Mouse (Mus musculus): ENCODE results near the gene Pfdn5.

Gene Pfdn5

GRCm38 (mm10) chr15:102326022-102326576 is at the start of gene Pfdn5:
Gene Pfdn5, plus strand, starts transcription at chr15:102326116.
- peak; percentile 78 to 88 for DNase-seq (ENCODE audit: low spot score in 2 of 2)

GRCm38 (mm10) chr15:102278726-102279091 is 47.2 kb upstream of the Pfdn5 start:
- no peak for DNase-seq (ENCODE audit: low spot score in 2 of 2)

GRCm38 (mm10) chr15:102279092-102279782 is 46.7 kb upstream of the Pfdn5 start, which contains the start of gene Mfsd5:
Gene Mfsd5, plus strand, starts transcription at chr15:102279454.
- DNase-seq (ENCODE audit: low spot score in 2 of 2), result peak; percentile 73 to 79

DNA sequence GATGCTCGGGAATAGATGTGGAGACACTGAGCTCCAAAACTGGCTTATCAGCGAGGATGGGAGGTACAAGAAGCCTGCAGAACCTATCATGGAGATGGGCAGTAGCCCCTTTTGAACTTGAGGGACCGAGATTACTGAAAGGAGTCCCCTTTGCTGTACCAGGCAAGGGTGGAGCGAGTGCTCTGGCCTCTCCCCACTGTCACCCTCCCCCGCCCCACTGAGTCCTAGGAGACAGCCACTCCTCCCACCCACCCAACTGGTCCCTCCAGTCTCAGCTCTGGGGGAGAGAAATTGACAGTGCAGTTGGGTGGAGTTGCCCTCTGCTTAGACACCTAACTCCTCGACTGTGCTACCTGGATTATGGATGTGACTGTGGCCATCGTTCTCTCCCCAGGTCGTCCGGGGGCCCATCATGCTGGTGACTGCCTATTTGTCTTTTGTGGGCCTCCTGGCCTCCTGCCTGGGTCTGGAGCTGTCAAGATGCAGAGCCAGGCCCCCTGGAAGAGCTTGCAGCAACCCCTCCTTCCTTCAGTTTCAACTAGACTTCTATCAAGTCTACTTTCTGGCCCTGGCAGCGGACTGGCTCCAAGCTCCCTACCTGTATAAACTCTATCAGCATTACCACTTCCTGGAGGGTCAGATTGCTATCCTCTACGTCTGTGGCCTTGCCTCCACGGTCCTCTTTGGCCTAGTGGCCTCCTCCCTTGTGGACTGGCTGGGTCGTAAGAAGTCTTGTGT is 46.0 kb upstream of the Pfdn5 start:
- no peak for DNase-seq (ENCODE audit: low spot score in 2 of 2)

DNA sequence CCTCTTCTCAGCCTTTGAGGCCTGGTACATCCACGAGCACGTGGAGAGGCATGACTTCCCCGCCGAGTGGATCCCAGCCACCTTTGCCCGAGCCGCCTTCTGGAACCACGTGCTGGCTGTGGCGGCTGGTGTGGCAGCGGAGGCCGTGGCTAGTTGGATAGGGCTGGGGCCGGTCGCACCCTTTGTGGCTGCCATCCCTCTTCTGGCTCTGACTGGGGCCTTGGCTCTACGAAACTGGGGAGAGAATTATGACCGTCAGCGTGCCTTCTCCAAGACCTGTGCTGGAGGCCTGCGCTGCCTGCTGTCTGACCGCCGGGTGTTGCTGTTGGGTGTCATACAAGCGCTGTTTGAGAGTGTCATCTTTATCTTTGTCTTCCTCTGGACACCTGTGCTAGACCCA is 45.3 kb upstream of the Pfdn5 start:
- no peak for DNase-seq (ENCODE audit: low spot score in 2 of 2)

- DNase-seq (ENCODE audit: low spot score in 2 of 2), result no peak
Observed at GRCm38 (mm10) chr15:102282463-102283292, 43.2 kb upstream of the Pfdn5 start.

GRCm38 (mm10) chr15:102283648-102284047 is 42.3 kb upstream of the Pfdn5 start:
- no peak for DNase-seq (ENCODE audit: low spot score in 2 of 2)

- DNase-seq (ENCODE audit: low spot score in 2 of 2), result peak; percentile 36 to 54
Observed at GRCm38 (mm10) chr15:102287395-102287794, 38.5 kb upstream of the Pfdn5 start.

DNA sequence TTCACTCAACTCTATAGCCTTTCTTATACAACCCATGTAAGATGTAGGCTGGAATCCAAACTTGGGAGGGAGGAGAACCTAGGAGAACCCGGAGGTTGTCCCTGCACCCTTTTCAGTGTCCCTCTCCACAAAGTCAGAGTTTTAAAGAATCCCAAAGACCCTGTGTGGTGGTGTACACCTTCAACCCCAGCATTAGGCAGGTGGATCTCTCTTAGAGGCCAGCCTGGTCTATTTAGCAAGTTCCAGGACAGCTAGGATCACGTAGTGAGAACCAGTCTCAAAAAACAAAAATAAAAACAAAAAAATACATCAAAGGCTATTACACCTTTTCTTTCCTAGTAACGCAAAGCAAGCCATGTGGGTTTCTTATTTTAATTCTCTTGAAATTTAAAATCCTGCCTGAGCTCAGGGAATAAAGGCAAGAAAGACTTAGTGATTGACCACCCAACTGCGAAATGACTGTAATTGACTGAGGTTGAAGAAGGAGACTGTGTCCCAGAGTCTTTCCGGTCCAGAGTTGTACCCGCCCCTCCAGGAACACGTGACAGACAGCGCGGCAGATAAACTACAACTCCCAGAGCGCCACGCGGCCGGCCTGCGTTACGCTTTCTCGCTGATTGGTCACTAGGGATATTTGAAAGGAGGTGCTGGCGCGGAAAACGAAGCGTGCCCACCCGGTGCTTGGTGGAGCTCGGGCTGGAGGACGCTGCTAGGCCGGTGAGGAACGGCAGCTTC is 30.1 kb upstream of the Pfdn5 start, which contains the start of gene Espl1:
TSS of gene Espl1 (plus strand) at position 634 of the 735 bp plus-strand sequence.
- DNase-seq (ENCODE audit: low spot score in 2 of 2), result peak; percentile 92 to 93

- DNase-seq (ENCODE audit: low spot score in 2 of 2), result no peak
Observed at GRCm38 (mm10) chr15:102296368-102297006, 29.4 kb upstream of the Pfdn5 start.

DNA sequence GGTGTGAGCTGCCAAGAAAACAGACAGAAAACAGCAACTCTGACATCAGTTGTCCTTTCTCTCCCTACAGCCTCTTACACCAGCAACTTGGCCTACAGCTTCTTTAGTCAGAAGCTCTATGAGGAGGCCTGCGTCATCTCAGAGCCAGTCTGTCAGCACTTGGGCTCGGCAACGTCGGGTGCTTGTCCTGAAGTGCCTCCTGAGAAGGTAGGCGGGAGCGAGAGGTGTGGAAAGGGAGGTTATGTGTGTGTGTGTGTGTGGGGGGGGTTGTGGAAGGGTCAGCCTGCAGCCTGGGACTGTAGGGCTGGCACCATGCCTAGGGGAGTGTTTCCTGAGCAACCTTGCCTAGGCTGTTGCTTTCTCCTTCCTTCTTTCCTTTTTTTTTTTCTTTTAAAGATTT is 23.4 kb upstream of the Pfdn5 start:
- no peak for DNase-seq (ENCODE audit: low spot score in 2 of 2)

GRCm38 (mm10) chr15:102308717-102309116 is 17.2 kb upstream of the Pfdn5 start:
- DNase-seq (ENCODE audit: low spot score in 2 of 2), result no peak

GRCm38 (mm10) chr15:102310074-102310845 is 15.7 kb upstream of the Pfdn5 start:
- DNase-seq (ENCODE audit: low spot score in 2 of 2), result no peak

DNA sequence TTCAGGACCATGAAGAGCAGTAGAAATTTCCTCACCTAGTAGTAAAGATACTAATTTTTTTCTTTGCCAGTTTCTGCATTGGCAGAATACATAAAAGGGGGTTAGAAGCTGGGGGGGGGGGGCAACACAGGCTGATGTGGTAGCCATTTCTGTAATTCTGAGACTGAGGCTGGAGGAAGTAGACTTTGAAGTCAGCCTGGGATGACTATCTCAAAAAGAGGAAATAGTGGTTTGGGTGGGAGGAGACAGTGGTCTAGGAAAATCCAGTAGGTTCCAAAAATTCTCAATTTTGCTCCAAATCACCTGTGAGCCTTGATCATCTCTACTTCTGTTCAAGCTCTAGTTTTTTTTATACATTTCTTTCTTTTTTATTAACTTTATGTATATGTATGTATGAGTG is 14.4 kb upstream of the Pfdn5 start:
- DNase-seq (ENCODE audit: low spot score in 2 of 2), result no peak

DNA sequence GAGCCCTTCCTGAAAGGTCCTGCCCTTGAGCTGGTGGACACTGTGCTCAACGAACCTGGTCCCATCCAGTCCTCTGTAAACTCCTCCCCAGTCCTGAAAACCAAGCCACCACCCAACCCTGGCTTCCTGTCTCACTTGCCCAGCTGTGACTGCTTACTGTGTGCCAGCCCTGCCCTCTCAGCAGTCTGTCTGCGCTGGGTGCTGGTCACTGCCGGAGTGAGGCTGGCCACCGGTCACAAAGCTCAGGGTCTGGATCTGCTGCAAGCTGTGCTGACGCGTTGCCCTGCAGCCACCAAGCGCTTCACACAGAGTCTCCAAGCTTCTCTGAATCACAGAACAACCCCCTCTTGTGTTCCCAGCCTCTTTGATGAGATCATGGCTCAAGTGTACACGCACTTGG is 10.6 kb upstream of the Pfdn5 start:
- DNase-seq (ENCODE audit: low spot score in 2 of 2), result no peak

DNA sequence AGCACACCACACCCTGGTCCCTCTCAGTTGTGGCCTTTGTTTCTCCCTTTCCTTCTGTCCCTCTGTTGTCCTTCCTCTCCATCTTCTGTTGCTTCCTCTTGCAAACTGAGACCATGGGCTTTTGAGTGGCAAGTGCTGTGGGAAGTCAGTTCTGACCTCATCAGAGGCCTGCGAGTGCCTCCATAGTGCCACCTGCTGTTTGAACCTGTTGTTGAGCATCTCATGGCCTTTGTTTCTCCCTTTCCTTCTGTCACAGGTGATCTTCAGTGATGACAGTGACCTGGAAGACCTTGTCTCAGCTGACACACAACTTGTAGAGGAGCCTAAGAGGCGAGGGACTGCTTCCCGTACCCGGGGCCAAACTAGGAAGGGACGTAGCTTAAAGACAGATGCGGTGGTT is 9.7 kb upstream of the Pfdn5 start:
- peak; percentile 39 to 67 for DNase-seq (ENCODE audit: low spot score in 2 of 2)

DNA sequence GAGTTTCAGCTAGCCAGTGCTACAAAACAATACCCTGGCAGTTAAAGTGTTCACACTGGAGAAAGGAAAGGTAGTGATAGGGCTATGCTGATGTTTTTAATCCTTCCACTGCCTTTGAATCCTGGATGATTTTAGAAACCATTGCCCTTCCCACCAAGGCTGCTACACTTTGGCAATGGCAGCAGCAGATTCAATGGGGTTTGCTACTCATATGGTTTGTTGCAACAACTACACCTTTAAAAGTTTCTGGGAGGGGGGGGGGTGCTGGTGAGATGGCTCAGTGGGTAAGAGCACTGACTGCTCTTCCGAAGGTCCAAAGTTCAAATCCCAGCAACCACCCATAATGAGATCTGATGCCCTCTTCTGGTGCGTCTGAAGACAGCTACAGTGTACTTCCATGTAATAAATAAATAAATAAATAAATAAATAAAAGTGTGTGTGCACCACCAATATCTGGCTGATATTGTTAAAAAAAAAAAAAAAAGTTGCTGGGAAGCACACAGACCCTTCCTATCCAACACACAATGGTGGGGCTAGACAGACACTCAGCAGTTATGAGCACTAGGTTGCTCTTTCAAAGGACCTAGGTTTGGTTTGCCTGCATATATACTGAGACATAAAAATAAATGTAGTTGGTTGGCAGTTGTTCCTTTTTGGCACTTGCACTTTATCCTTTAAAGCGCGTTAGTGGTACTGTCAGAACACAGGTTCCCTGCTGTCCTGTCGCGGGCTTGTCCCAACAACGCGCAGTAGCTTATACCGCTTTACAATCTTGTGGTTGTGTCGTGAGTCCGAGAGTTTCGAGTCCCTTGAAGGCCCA is 1.1 kb upstream of the Pfdn5 start:
- peak in 1 of 2 experiments; percentile 17 for DNase-seq (ENCODE audit: low spot score in 2 of 2)

GRCm38 (mm10) chr15:102326892-102327291 is 976 bp downstream of the Pfdn5 start:
- no peak for DNase-seq (ENCODE audit: low spot score in 2 of 2)

- peak; percentile 77 to 84 for DNase-seq (ENCODE audit: low spot score in 2 of 2)
Observed at GRCm38 (mm10) chr15:102331610-102332015, 5.7 kb downstream of the Pfdn5 start, which contains the start of gene Myg1. Gene Myg1, plus strand, starts transcription at chr15:102331709.
